Mouse (Mus musculus) layer of hippocampus, postnatal 36 days (tissue): ENCODE measurements around the gene Wap. TPM values are rescaled to one million over a fixed set of nuclear protein-coding genes. Genes with fewer than 3 reads are reported as not detected.

Experiments used
- DNase-seq, 2 experiments: peaks; one replicate each; pipeline ENCODE4 v3.0.0; 2022
- total RNA-seq, 2 experiments: library from RNA; stranded (reverse); gene quantifications; 2 replicates each; pipeline ENCODE4 v1.2.3; 2021

Gene Wap
- total RNA-seq, 2 experiments from 2014 or later, result not detected

- DNase-seq, result no peak
These were observed 12.1 kb downstream of the Wap start for GRCm38 (mm10) chr11:6626388-6626772.

DNA sequence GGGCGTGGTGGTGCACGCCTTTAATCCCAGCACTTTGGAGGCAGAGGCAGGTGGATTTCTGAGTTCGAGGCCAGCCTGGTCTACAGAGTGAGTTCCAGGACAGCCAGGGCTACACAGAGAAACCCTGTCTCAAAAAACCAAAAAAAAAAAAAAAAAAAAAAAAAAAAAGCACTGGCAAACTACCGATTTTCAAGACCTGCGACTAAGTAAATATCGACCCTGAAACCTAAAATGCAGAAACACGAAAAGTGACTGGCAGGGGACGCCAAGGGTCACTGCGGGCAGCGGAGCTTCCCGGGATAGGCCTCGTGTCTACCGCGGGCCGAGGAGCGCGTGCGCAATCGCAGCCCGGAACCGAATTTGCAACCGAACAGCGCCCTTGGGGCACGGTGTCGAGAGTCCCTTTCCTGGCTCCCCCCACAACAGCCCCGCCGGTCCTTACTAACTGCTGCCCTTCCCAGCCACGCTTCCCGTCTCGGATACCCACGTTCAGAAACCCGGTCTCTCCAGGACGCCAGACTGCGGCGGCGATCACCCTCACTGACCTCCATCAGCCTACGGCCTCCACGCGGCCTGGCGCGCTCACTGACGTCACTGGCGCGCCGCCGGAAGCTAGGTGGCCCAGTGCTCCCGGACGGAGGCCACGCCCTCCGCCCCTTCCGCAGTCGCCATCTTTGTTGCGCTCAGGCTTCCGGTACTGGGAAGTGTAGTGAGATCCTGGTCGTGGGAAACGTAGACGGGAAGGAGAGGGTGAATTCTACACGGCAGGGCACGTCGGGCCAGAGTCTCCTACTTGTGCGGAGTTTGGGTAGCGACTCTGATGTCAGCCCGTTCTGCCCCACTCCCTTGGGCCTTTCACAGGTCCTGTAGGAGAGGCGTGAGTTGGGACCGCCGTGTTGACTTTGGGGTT lies 12.7 kb downstream of the Wap start, which contains the start of gene Tbrg4:
Gene Tbrg4 (minus strand): TSS at position 590 of the 910 bp plus-strand sequence.
- peak; percentile 91 to 92 for DNase-seq

- DNase-seq, result no peak
These were observed 13.6 kb downstream of the Wap start for GRCm38 (mm10) chr11:6624619-6625382.

DNA sequence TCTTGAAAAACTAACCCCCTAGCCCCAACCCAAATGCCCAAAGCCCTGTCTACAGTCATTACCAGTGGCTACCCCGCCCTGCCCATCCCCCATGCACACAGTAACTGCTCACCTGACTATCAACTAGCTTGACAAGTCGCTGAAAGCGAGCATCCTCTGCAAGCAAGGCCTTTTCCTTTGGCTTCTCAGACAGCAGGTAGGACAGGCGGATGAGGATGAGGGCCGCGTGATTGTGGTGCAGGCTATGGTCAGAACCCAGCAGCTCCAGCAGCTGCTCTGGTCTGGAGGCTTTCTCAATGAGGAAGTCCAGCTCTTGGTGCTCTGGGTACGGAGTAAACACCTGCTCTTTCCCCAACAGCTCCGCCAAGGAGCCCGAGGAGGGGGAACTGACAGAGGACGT lies 14.7 kb downstream of the Wap start:
- no peak for DNase-seq

GRCm38 (mm10) chr11:6615250-6616205 lies 22.9 kb downstream of the Wap start:
- no peak for DNase-seq

DNA sequence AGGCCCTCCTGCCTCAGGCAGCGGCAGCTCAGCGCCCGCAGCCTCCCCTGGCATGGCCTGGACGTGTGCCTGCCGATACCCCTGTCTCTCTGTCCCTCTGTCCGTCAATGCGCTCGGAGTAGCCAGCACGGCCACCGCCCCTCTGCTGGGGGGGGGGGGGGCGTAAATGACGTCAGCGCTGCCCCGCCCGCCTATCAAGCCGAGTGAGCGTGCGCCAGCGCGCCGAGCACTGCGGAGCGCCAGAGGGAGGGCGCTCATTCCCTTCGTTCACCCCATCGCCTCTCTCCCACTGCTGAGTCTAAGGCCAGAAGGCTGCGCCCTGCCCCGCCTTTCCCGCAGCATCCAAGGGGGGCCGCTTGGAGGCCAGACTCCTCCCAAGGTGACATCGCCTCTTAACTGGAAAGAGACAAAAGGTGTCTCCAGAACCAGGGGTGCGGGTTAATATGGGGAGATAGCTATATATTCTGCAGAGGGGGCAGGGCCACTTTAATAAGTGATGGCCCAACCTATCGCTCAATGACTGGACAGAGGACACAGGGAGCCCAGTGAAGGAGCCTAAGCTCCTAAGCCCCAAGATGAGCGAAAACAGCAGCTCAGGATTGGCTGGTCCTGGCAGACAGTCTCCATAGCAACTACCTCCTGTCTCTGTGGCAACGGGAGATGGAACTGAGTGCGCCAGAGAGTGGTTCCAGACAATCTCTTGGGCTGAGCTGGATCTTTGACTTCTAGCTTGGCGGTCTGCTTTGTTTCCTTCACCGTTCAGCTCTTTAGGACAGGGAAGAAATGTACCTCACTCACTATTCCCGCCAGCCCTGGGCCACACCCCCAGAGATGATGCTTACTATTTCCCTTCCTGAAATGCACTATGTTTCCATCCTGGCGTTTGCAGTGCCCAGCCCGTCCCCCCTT lies 32.7 kb downstream of the Wap start, which contains the start of gene Nacad:
Gene Nacad (minus strand): TSS at position 563 of the 909 bp plus-strand sequence.
- DNase-seq, result peak; percentile 81 to 84

- no peak for DNase-seq
These were observed 33.4 kb downstream of the Wap start for GRCm38 (mm10) chr11:6605021-6605481.

- no peak for DNase-seq
These were observed 33.9 kb downstream of the Wap start for GRCm38 (mm10) chr11:6604604-6604936.

DNA sequence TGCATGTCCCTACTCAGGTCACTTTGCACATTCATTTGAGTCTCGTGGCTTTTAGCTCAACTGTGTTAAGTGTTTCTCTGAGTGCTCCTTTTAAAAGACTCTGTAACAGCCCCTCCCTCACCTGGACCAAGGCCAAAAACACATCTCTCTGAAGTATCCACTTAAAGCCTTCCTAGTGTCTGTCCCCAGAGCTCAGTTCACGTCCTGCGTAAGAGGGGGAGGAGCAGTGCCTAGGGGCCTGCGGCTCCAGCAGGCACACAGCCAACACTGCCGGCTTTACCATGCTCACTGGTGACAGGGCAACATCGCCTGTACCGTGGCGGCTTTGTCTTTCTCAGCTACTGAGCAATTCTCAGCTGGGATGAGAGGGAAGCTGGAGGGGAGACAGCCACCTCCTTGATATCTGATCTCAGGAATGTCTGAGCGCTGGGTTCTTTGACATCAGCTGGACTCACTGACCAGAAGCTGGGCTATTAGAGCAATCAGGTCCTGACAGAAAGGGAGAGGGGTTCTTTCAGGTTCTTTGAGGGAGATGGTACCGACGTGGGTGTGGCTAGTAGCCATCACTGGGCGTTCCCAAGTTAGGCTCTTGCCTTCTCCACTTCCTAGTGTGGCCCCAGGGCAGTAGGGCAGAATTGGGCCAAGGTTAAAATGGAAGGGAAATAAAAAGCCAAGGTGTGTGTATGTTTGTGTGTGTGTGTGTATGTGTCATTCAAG lies 34.4 kb downstream of the Wap start:
- DNase-seq, result no peak

DNA sequence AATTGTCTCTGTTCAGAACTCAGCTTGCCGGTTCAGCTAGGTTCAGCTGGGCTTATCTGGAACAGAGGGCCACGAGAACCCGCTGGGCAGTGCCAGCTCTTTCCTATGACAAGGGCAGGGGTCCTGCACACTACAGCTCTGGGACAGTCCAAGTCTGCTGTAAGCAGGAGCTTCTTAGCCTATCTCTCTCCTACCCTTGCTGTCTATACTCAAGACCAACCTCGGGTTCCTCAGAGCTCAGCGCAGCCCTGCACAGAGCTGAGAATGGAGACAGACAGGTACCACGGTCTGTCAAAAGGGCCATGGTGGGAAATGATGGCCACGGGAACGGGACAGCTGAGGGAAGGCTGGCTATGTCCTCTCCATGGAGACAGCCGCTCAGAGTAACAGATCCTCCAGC lies 35.2 kb downstream of the Wap start:
- no peak for DNase-seq

DNA sequence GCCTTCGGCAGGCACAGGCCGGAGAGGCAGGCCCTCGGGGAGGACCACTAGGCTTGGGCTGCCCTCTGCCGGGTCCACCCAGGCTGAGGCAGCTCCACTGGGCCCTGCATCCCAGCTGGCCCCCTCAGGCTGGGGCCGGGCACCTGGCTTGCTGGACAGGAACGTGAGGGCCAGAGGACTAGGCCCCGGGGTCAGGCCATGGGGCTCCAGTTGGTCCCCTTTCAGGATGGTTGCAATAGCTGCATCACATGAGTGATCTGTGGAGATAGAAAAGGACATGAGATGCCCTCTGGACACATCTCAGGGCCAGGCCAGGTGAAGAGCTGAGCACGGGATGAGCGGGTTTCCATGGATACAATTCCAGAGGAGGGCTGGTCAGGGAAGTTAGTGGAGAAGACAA lies 35.8 kb downstream of the Wap start:
- no peak for DNase-seq

DNA sequence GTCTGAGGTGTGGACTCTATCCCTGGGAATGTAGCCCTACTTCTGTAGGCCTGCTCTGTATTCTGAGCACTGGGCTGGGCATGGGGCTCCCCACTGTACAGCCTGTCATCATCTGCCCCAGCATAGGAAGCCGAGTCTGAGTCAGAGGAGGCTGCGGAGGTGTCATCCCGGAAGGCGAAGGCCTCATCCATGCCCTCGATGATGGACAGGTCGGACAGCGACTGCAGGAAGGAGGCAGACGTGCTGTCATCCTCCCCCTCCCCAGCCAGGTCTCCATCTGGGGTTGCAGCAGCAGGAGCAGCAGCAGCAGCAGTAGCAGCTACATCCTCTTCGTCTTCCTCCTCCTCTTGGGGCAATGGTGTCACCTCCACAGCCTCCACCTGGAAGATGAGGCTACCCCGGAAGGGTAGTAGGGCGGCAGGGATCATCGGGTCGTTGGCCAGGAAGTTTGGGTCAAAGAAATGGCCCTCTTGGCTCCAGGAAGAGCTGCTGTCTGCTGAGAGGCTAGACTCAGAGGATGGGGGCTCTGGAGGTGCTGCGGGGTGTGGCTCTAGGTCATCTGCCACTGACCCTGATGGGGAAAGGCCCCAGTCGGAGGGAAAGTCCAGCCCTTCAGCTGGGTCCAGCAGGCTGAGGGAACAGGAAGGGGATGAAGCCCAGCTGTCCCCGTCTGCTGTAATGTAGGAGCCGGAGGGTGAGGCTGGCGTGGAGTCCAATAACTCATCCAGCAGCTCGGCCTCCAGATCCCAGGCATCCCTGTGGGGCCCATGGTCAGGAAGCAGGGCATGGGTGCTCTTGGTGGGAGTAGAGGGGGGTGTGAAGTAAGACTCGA lies 36.6 kb downstream of the Wap start:
- no peak for DNase-seq

- no peak for DNase-seq
These were observed 38.0 kb downstream of the Wap start for GRCm38 (mm10) chr11:6600284-6600944.

GRCm38 (mm10) chr11:6599831-6600230 lies 38.6 kb downstream of the Wap start:
- DNase-seq, result no peak

- DNase-seq, result no peak
These were observed 39.3 kb downstream of the Wap start for GRCm38 (mm10) chr11:6599011-6599681.

- DNase-seq, result no peak
These were observed 40.1 kb downstream of the Wap start for GRCm38 (mm10) chr11:6598191-6598889.

- no peak for DNase-seq
These were observed 40.9 kb downstream of the Wap start for GRCm38 (mm10) chr11:6597523-6597922.

- no peak for DNase-seq
These were observed 41.8 kb downstream of the Wap start for GRCm38 (mm10) chr11:6596616-6597015.
